Mouse (Mus musculus): ENCODE data around the gene Fndc3b. TPM values are rescaled to one million over a fixed set of nuclear protein-coding genes. Genes with fewer than 3 reads are reported as not detected.

The Fndc3b gene
- polyA plus RNA-seq, 1 experiment from 2014 or later = 29.0 TPM

- no peak overlapping the region for H3K4me2 ChIP-seq (ENCODE audit: low read length)
- H3K27ac ChIP-seq (replicated peaks in 1 of 2; ENCODE audit: control insufficient read depth in 1 of 2, insufficient read depth in 1 of 2, low read depth in 2 of 2, low read length in 2 of 2) = no peak overlapping the region
- H3K36me3 ChIP-seq (ENCODE audit: control insufficient read depth, insufficient read depth, low read length) = peaks cover 44% of the 10 kb centered on the region
- 75% methylated on average over 3 of the region's 3 CpGs for WGBS
- no peak overlapping the region for H3K4me3 ChIP-seq (ENCODE audit: control insufficient read depth in 1 of 2, insufficient read depth in 1 of 2, low read depth in 1 of 2, low read length in 2 of 2)
- H3K27me3 ChIP-seq (ENCODE audit: control insufficient read depth, insufficient read depth, low read length) = no peaks in the 10 kb centered on the region
- H3K4me1 ChIP-seq (ENCODE audit: control insufficient read depth in 2 of 2, insufficient read depth in 2 of 2, low read length in 2 of 2) = 0 out of 4 replicates have a peak, but pooled peaks cover 0 to 3% of the 10 kb centered on the region in 2 experiments
- ATAC-seq (ENCODE audit: insufficient number of reproducible peaks, insufficient read depth, low FRiP score, low read depth) = no peak
- no peaks in the 10 kb centered on the region for H3K9me3 ChIP-seq (ENCODE audit: control insufficient read depth, low read length)
- no peak overlapping the region for H3K9ac ChIP-seq (ENCODE audit: low read length)
These were observed 169.9 kb downstream of the Fndc3b start for GRCm38 (mm10) chr3:27541181-27541580.

- WGBS = 88% methylated on average over 3 of the region's 3 CpGs
- Histone ChIP-seq H3K4me3 (ENCODE audit: control insufficient read depth in 1 of 2, insufficient read depth in 1 of 2, low read depth in 1 of 2, low read length in 2 of 2) (no peak overlapping the region), H3K4me1 (ENCODE audit: control insufficient read depth in 2 of 2, insufficient read depth in 2 of 2, low read length in 2 of 2) (peaks cover 15 to 21% of the 10 kb centered on the region in 2 experiments), H3K36me3 (ENCODE audit: control insufficient read depth, insufficient read depth, low read length) (peaks cover 68% of the 10 kb centered on the region), H3K27ac (replicated peaks in 1 of 2; ENCODE audit: control insufficient read depth in 1 of 2, insufficient read depth in 1 of 2, low read depth in 2 of 2, low read length in 2 of 2) (no peak overlapping the region), H3K27me3 (ENCODE audit: control insufficient read depth, insufficient read depth, low read length) (no peaks in the 10 kb centered on the region), H3K4me2 (ENCODE audit: low read length) (no peak overlapping the region), H3K9me3 (ENCODE audit: control insufficient read depth, low read length) (no peaks in the 10 kb centered on the region), H3K9ac (ENCODE audit: low read length) (no peak overlapping the region)
- ATAC-seq (ENCODE audit: insufficient number of reproducible peaks, insufficient read depth, low FRiP score, low read depth) = no peak
These were observed 176.9 kb downstream of the Fndc3b start for GRCm38 (mm10) chr3:27534208-27534607.

GRCm38 (mm10) chr3:27533721-27534120, 177.4 kb downstream of the Fndc3b start:
- Histone ChIP-seq H3K4me3 (ENCODE audit: control insufficient read depth in 1 of 2, insufficient read depth in 1 of 2, low read depth in 1 of 2, low read length in 2 of 2) (no peak overlapping the region), H3K27me3 (ENCODE audit: control insufficient read depth, insufficient read depth, low read length) (no peaks in the 10 kb centered on the region), H3K27ac (replicated peaks in 1 of 2; ENCODE audit: control insufficient read depth in 1 of 2, insufficient read depth in 1 of 2, low read depth in 2 of 2, low read length in 2 of 2) (no peak overlapping the region), H3K9ac (ENCODE audit: low read length) (no peak overlapping the region), H3K4me1 (ENCODE audit: control insufficient read depth in 2 of 2, insufficient read depth in 2 of 2, low read length in 2 of 2) (peaks cover 18 to 24% of the 10 kb centered on the region in 2 experiments), H3K4me2 (ENCODE audit: low read length) (no peak overlapping the region), H3K36me3 (ENCODE audit: control insufficient read depth, insufficient read depth, low read length) (peaks cover 71% of the 10 kb centered on the region), H3K9me3 (ENCODE audit: control insufficient read depth, low read length) (no peaks in the 10 kb centered on the region)
- ATAC-seq (ENCODE audit: insufficient number of reproducible peaks, insufficient read depth, low FRiP score, low read depth) = no peak
- WGBS = 86% methylated on average over 4 of the region's 4 CpGs

- ATAC-seq (ENCODE audit: insufficient number of reproducible peaks, insufficient read depth, low FRiP score, low read depth) = no peak
- Histone ChIP-seq H3K27me3 (ENCODE audit: control insufficient read depth, insufficient read depth, low read length) (no peaks in the 10 kb centered on the region), H3K36me3 (ENCODE audit: control insufficient read depth, insufficient read depth, low read length) (peaks cover 59% of the 10 kb centered on the region), H3K4me1 (ENCODE audit: control insufficient read depth in 2 of 2, insufficient read depth in 2 of 2, low read length in 2 of 2) (peaks cover 23 to 30% of the 10 kb centered on the region in 2 experiments), H3K4me3 (ENCODE audit: control insufficient read depth in 1 of 2, insufficient read depth in 1 of 2, low read depth in 1 of 2, low read length in 2 of 2) (no peak overlapping the region), H3K27ac (replicated peaks in 1 of 2; ENCODE audit: control insufficient read depth in 1 of 2, insufficient read depth in 1 of 2, low read depth in 2 of 2, low read length in 2 of 2) (no peak overlapping the region; a peak in 1 of 4 replicates), H3K9ac (ENCODE audit: low read length) (no peak overlapping the region), H3K4me2 (ENCODE audit: low read length) (no peak overlapping the region), H3K9me3 (ENCODE audit: control insufficient read depth, low read length) (no peaks in the 10 kb centered on the region)
- WGBS = 58% methylated on average over 4 of the region's 4 CpGs
These were observed 179.1 kb downstream of the Fndc3b start for GRCm38 (mm10) chr3:27531993-27532392.

DNA sequence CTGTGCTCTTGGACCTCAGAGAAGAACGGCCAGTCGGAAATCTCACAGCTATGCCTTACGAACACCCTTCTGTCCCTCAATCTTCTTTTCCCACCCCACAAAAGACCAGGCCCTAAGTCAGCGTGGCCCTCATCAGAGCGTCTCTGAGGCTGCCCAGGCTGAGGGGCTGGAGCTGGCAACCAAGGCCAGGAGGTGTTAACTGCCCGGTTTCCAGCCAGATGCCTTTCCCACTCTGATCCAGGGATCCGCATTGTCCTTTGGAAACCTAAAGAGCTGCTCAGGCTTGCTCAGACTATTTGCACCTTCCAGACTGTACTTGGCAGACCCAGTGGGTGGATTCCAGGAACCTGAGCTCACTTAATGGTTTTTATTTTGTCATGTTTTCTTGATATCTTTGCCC, 180.7 kb downstream of the Fndc3b start:
- H3K9ac ChIP-seq (ENCODE audit: low read length) = no peak overlapping the region
- peak overlapping the region; percentile 53 to 69 for H3K27ac ChIP-seq (replicated peaks in 1 of 2; ENCODE audit: control insufficient read depth in 1 of 2, insufficient read depth in 1 of 2, low read depth in 2 of 2, low read length in 2 of 2)
- WGBS = 46% methylated on average over 7 of the region's 7 CpGs

GRCm38 (mm10) chr3:27529221-27530051, 181.7 kb downstream of the Fndc3b start:
- Histone ChIP-seq H3K9ac (ENCODE audit: low read length) (no peak overlapping the region), H3K4me2 (ENCODE audit: low read length) (no peak overlapping the region), H3K4me1 (ENCODE audit: control insufficient read depth in 2 of 2, insufficient read depth in 2 of 2, low read length in 2 of 2) (peaks cover 24 to 39% of the 10 kb centered on the region in 2 experiments), H3K36me3 (ENCODE audit: control insufficient read depth, insufficient read depth, low read length) (peaks cover 44% of the 10 kb centered on the region), H3K27ac (replicated peaks in 1 of 2; ENCODE audit: control insufficient read depth in 1 of 2, insufficient read depth in 1 of 2, low read depth in 2 of 2, low read length in 2 of 2) (peak overlapping the region; percentile 53 to 69), H3K9me3 (ENCODE audit: control insufficient read depth, low read length) (no peaks in the 10 kb centered on the region), H3K27me3 (ENCODE audit: control insufficient read depth, insufficient read depth, low read length) (no peaks in the 10 kb centered on the region), H3K4me3 (ENCODE audit: control insufficient read depth in 1 of 2, insufficient read depth in 1 of 2, low read depth in 1 of 2, low read length in 2 of 2) (no peak overlapping the region)
- no peak for ATAC-seq (ENCODE audit: insufficient number of reproducible peaks, insufficient read depth, low FRiP score, low read depth)
- 48% methylated on average over 14 of the region's 14 CpGs for WGBS

More for the DNA sequence above, 180.7 kb downstream of the Fndc3b start:
- Histone ChIP-seq H3K4me3 (ENCODE audit: control insufficient read depth in 1 of 2, insufficient read depth in 1 of 2, low read depth in 1 of 2, low read length in 2 of 2) (no peak overlapping the region), H3K4me1 (ENCODE audit: control insufficient read depth in 2 of 2, insufficient read depth in 2 of 2, low read length in 2 of 2) (peaks cover 24 to 31% of the 10 kb centered on the region in 2 experiments), H3K4me2 (ENCODE audit: low read length) (no peak overlapping the region), H3K36me3 (ENCODE audit: control insufficient read depth, insufficient read depth, low read length) (peaks cover 52% of the 10 kb centered on the region), H3K9me3 (ENCODE audit: control insufficient read depth, low read length) (no peaks in the 10 kb centered on the region), H3K27me3 (ENCODE audit: control insufficient read depth, insufficient read depth, low read length) (no peaks in the 10 kb centered on the region)
- ATAC-seq (ENCODE audit: insufficient number of reproducible peaks, insufficient read depth, low FRiP score, low read depth) = no peak

DNA sequence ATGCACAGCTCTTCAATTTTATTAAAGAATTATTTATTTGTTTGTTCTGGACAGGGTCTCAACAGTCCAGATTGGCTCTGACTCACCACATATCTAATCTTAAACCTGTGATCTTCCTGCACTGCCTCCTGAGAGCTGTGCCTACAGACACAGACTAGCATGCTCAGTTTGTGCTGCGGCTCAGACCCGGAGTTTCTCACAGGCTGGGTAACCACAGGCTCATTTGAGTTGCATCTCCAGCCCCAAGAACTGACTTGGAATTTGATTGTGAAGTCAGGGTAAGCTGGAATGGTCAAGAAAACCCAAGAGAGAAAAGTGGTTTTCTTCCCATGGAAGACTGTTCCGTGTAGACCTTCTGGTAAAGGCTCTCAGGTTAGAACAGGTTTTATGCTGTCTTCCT, 184.1 kb downstream of the Fndc3b start:
- Histone ChIP-seq H3K9me3 (ENCODE audit: control insufficient read depth, low read length) (no peaks in the 10 kb centered on the region), H3K9ac (ENCODE audit: low read length) (no peak overlapping the region), H3K27me3 (ENCODE audit: control insufficient read depth, insufficient read depth, low read length) (no peaks in the 10 kb centered on the region), H3K36me3 (ENCODE audit: control insufficient read depth, insufficient read depth, low read length) (peaks cover 30% of the 10 kb centered on the region), H3K4me1 (ENCODE audit: control insufficient read depth in 2 of 2, insufficient read depth in 2 of 2, low read length in 2 of 2) (peaks cover 29 to 54% of the 10 kb centered on the region in 2 experiments), H3K4me3 (ENCODE audit: control insufficient read depth in 1 of 2, insufficient read depth in 1 of 2, low read depth in 1 of 2, low read length in 2 of 2) (no peak overlapping the region), H3K27ac (replicated peaks in 1 of 2; ENCODE audit: control insufficient read depth in 1 of 2, insufficient read depth in 1 of 2, low read depth in 2 of 2, low read length in 2 of 2) (no peak overlapping the region), H3K4me2 (ENCODE audit: low read length) (no peak overlapping the region)
- WGBS = 80% methylated on average over 3 of the region's 3 CpGs
- no peak for ATAC-seq (ENCODE audit: insufficient number of reproducible peaks, insufficient read depth, low FRiP score, low read depth)
